Mouse (Mus musculus) liver, embryonic 14.5 days (tissue): ENCODE measurements at regions not wholly inside any gene's neighbourhood (a gene's known extent, or its start where the extent isn't known, plus 50 kb on each side); places are given as distances from the start of the nearest gene placed in this dataset.

ENCODE experiments used
- CTCF ChIP-seq: IDR thresholded peaks from 2 replicates; pipeline ENCODE4 v1.5.1; 2016; ENCODE audit warnings: antibody characterized with exemption, low read depth, control low read depth
- EP300 ChIP-seq: IDR thresholded peaks from 2 replicates; pipeline ENCODE4 v1.6.1; 2016; ENCODE audit warnings: antibody characterized with exemption, low read depth

DNA sequence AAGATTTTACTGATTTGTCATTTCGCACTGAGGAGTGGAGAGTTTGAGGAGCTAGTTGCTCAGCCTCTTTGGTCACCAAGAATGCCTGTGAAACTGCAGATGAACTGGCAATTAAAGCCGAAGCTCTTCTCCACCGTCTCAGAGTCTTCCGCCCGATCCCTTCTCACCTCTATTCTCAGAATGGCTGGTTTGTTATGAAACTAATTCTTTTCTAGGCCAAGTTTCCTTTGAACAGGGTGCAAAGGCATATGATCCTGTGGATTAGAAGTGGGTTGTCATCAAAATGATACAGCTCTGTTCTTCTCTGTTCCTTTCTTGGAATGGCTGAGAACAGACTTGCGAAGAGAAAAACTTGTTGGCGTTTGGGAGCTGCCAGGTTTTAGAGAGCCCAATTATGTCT, 458.7 kb upstream of the Nr2f1 start:
- TF ChIP-seq CTCF (no peak), EP300 (no peak)
